Mouse (Mus musculus): ENCODE measurements around the gene Akr1b3.

Gene Akr1b3

DNA sequence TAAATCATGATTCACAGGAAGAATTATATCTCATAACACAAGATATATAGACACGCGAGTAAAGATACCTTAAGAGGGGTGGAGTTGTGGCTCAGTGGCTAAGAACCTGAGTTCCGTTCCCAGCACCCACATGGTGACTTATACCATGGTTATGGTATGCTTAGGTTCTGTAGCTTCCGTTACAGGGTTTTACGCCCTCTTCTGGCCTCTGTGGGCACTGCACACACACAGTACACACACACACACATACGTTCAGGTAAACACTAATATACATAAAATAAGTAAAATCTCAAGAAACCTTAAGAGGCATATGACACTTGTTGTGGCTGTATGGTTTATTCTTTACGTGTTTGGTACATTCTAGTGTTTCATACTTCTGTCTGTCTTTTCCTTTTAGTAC, 4.8 kb upstream of the Akr1b3 start:
- no peak for DNase-seq (ENCODE audit: low spot score)

- DNase-seq (ENCODE audit: low spot score), result no peak
Observed at GRCm38 (mm10) chr6:34318636-34319035, 1.4 kb upstream of the Akr1b3 start.

GRCm38 (mm10) chr6:34318172-34318571, 894 bp upstream of the Akr1b3 start:
- peak; percentile 27 for DNase-seq (ENCODE audit: low spot score)

DNA sequence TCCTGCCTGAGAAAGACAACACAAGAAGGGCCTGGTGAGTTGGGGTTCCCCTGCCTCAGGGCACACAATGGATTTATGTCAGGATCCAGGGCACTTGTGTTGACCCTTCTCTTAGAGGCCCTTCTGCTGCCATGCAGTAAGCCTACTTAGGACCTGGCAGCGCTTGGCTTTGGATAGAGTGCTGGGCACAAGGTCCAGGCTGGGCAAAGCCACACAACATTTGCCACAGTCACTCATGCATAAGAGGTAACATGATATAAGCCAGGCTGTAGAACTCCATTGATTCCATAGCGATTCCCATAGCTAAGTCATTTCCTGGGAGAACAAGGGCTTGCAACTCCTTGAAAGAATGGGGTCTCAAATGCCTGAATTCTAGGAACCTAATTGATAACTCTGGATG, 3.4 kb downstream of the Akr1b3 start:
- DNase-seq (ENCODE audit: low spot score), result no peak

- no peak for DNase-seq (ENCODE audit: low spot score)
Observed at GRCm38 (mm10) chr6:34313386-34313785, 3.9 kb downstream of the Akr1b3 start.

GRCm38 (mm10) chr6:34310023-34310595, 7.2 kb downstream of the Akr1b3 start:
- no peak for DNase-seq (ENCODE audit: low spot score)

GRCm38 (mm10) chr6:34309526-34309925, 7.8 kb downstream of the Akr1b3 start:
- no peak for DNase-seq (ENCODE audit: low spot score)

DNA sequence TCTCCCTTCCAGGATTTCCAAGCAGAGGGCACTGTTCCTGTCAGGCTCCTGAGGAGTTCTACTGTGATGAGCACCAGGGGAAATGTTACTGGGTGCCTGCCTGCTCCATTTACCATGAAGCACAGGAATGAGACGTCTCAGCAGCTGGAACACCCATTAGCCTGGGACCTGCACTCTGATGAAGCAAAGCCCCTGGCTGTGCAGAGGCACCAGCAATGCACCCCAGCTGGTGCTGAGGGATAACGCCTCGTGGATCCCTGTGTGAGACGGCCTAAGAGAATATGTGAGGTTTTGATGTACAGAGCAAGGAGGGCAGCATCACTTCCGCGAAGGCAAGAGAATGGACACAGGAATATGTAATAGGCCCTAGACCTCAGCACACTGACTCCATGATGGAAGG, 10.5 kb downstream of the Akr1b3 start:
- DNase-seq (ENCODE audit: low spot score), result no peak

- DNase-seq (ENCODE audit: low spot score), result no peak
Observed at GRCm38 (mm10) chr6:34304675-34305241, 12.5 kb downstream of the Akr1b3 start.

DNA sequence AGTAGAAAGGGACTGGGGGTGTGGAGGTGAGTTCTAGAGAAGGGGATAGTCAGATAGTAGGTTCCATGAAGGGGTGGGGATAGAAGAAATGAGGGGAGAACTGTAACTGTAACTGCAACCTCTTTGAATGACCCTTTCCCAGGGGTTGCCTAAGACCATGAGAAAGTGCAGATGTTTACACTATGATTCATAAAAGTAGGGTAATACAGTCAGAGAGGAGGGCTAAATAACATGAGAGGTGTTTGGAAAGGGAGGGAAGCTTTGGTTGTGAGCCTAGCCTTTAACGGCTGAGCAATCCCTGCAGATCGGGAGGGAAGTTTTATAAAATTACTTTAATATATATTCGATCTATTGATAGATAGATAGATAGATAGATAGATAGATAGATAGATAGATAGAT, 20.2 kb downstream of the Akr1b3 start:
- DNase-seq (ENCODE audit: low spot score), result no peak

DNA sequence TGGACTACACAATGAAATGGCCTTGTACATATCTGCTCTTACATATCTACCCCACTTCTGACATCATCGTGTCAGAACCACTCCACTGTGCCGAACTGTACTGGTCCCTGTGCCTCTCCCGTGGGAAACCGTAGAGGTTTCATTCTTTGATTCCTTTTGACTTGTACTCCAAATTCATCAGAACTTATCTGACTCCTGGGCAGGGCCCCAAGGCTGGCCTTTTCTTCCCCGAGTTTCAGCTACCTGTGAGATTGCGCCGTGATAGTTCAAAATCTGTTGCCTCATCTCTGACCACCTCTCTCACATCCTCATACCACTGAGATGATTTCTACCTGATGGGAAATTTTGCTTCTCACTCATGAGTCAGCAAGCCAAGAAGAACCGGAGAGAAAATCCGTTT, 21.8 kb downstream of the Akr1b3 start:
- no peak for DNase-seq (ENCODE audit: low spot score)

GRCm38 (mm10) chr6:34292882-34293487, 24.3 kb downstream of the Akr1b3 start:
- DNase-seq (ENCODE audit: low spot score), result peak; percentile 71

DNA sequence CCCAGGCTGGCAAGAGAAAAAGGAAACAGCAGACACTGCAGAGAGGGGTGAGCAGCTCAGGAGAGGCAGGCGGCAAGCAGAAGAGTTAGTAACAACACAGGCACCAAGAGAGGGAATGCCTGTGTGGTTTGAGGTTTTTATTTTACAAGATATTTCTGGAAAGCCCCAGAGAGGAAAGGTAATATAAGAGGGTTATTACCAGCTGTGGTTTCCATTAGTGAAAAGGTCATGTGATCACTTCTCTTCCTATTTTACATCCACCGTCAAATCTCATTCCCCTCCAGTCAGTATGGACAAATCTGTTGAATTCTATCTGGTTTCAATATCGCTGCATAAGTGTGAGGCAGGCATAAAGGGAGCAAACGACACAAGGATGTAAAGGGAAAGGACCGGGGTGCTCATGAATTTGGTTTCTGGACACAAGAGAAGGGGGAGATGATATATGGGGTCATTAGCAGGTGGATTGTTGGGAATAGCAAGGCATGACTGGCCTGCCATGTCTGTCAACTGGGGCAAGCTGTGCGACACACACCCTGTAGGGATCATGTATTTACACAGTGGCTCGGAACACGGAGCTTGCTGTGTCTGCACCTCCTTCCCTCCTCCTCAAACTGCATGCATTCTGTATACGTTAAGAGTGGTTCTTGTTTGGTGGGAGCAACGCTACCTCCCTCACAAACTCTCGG, 24.9 kb downstream of the Akr1b3 start:
- DNase-seq (ENCODE audit: low spot score), result no peak

- DNase-seq (ENCODE audit: low spot score), result no peak
Observed at GRCm38 (mm10) chr6:34290681-34291080, 26.6 kb downstream of the Akr1b3 start.

- no peak for DNase-seq (ENCODE audit: low spot score)
Observed at GRCm38 (mm10) chr6:34290091-34290490, 27.2 kb downstream of the Akr1b3 start.

DNA sequence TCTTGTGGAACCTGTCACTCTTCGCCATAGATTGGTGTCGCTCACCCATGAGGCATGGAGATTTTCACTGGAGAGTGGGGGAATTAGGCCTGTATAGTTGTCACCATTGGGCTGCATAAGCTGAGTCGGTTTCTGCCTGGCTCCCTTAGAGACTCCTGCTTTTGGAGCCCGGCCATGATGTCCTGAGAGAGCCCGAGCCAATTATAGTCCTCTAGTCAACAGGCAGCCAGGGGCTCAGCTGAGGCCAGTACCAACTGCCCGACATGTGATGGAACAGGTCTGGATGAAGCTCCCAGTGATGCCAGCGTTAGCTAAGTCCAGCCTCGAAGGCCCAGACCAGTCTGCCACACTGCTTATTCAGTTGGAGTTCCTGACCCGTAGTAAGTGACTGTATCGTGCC, 29.2 kb downstream of the Akr1b3 start:
- DNase-seq (ENCODE audit: low spot score), result no peak

DNA sequence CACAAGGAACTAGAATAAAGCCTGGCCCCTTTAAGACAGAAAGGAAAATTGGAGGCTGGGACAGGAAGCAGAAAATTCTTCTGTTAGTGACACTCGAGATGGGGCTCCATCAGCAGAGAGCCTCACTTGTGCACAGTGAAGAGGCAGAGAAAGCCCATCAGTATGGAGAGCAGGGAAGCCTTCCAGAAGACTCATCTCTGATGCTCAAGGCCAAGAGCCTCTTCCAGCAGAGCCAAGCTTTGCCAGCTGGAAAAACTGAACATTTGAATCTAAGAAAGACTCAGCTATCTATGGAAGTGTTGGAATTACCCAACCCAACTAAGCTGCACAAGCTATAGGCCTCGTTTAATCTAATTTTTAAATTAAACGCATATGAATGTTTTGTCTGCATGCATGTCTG, 30.4 kb downstream of the Akr1b3 start:
- no peak for DNase-seq (ENCODE audit: low spot score)

- DNase-seq (ENCODE audit: low spot score), result no peak
Observed at GRCm38 (mm10) chr6:34278385-34278784, 38.9 kb downstream of the Akr1b3 start.

- peak; percentile 80 for DNase-seq (ENCODE audit: low spot score)
Observed at GRCm38 (mm10) chr6:34277665-34278064, 39.6 kb downstream of the Akr1b3 start.

DNA sequence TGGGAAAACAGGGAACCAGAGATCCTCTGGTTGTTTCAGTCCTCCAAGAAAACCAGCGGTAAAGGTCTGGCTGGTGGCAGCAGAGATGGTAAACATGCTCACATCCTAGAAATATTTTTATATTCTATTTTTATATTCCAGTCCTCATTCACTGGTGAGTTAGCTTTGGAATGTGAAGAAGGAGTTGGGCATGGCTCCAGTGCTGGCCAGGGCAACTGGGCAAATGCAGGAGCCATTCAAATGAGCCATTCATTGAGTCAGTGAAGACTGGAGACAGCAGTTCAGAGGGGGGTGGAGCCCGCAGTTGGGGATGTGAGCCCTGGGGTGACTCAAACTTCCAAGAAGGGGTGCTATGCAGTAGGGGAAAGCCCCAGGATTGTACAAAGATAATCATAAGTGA, 42.9 kb downstream of the Akr1b3 start:
- DNase-seq (ENCODE audit: low spot score), result peak; percentile 48

GRCm38 (mm10) chr6:34273073-34273472, 44.2 kb downstream of the Akr1b3 start:
- DNase-seq (ENCODE audit: low spot score), result no peak

GRCm38 (mm10) chr6:34272462-34272861, 44.8 kb downstream of the Akr1b3 start:
- DNase-seq (ENCODE audit: low spot score), result no peak

DNA sequence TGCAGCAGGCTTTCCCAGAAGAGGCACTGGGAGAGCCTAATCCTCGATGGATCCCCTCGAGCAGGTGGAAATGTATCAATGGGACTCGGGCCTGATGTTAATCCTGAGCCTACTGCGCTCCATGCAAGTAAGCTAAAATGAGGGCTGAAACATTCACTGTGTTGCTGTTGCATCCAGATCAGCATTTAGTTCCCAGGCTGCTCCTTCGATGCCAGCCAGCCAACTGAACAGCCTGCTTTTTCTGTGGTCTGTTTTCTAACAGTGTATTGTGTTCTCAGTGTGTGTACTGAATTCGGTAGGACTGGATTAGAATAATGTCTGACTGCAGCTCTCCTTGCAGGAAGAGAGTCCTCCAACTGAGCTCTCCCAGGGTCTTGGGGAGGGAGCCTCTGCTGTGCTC, 46.6 kb downstream of the Akr1b3 start:
- DNase-seq (ENCODE audit: low spot score), result peak; percentile 32

All from layer of hippocampus, adult 11-12 months (tissue).